Mouse (Mus musculus) neural tube, embryonic 14.5 days (tissue): Measurements from ENCODE around the gene Zfp715. TPM values are rescaled to one million over a fixed set of nuclear protein-coding genes. Genes with fewer than 3 reads are reported as not detected.
"Not testable (repeated sequence)": the region's sequence is repeated elsewhere in the genome, so short reads cannot be mapped to it uniquely, and the experiment has no call there.

Experiments
- ATAC-seq: fragments of 200-750 bp; cut with Nextera tagmentation; 2 replicates; pipeline ENCODE4 v1.8.0; 2017; ENCODE audit warnings: low read depth, mild to moderate bottlenecking, moderate TSS enrichment, moderate library complexity
- H3K27ac ChIP-seq: fragments of 300-500 bp; sonication (generic); 2 replicates; pipeline ENCODE4 v1.5.1; 2014; ENCODE audit warnings: low read depth, mild to moderate bottlenecking, control low read depth, low read length, moderate library complexity, mixed read lengths
- H3K27me3 ChIP-seq: fragments of 300-500 bp; sonication (generic); 2 replicates; pipeline ENCODE4 v1.6.1; 2014; ENCODE audit warnings: low read length; ENCODE audit not compliant: control insufficient read depth, insufficient read depth
- H3K36me3 ChIP-seq: fragments of 300-500 bp; sonication (generic); 2 replicates; pipeline ENCODE4 v1.6.1; 2014; ENCODE audit warnings: low read length, mixed read lengths; ENCODE audit not compliant: control insufficient read depth, insufficient read depth
- H3K4me1 ChIP-seq: fragments of 300-500 bp; sonication (generic); 2 replicates; pipeline ENCODE4 v1.6.1; 2014; ENCODE audit warnings: low read length; ENCODE audit not compliant: control insufficient read depth, insufficient read depth
- H3K4me2 ChIP-seq: fragments of 300-500 bp; sonication (generic); 2 replicates; pipeline ENCODE4 v1.6.1; 2014; ENCODE audit warnings: mild to moderate bottlenecking, low read depth, low read length, control low read depth
- H3K4me3 ChIP-seq: fragments of 300-500 bp; sonication (generic); 2 replicates; pipeline ENCODE4 v1.5.1; 2014; ENCODE audit warnings: low read depth, low read length, control low read depth, mixed read lengths
- H3K9ac ChIP-seq: fragments of 300-500 bp; sonication (generic); replicated peaks from 2 replicates; pipeline ENCODE4 v1.6.1; 2014; ENCODE audit warnings: low read depth, mild to moderate bottlenecking, control low read depth, low read length, mixed read lengths
- H3K9me3 ChIP-seq: fragments of 300-500 bp; sonication (generic); 2 replicates; pipeline ENCODE4 v1.6.1; 2016; ENCODE audit warnings: low read length; ENCODE audit not compliant: control insufficient read depth
- WGBS: fragments of 180-500 bp; shearing (Covaris S2); extraction: QIAGEN DNeasy Blood & Tissue Kit; methylation state at CpG from one replicate; pipeline ENCODE4 v1.1.7; 2014; 5-methylcytosine and 5-hydroxymethylcytosine counted together
- polyA plus RNA-seq: library from polyadenylated mRNA; unstranded; fragments of >200 nt; fragmentation: Nextera tagmentation; extraction: Ambion mirVana; gene quantifications from 2 replicates; pipeline ENCODE4 v1.2.1, GENCODE M21; 2014

Gene Zfp715
- 24.6 and 25.4 TPM in 2 replicates for polyA plus RNA-seq

- ATAC-seq, result peak; percentile 97
- under 1% methylated on average over 33 of the region's 33 CpGs for WGBS
These were observed at the start of gene Zfp715 for GRCm38 (mm10) chr7:43313013-43313428. Gene Zfp715 (minus strand): TSS chr7:43313294.

DNA sequence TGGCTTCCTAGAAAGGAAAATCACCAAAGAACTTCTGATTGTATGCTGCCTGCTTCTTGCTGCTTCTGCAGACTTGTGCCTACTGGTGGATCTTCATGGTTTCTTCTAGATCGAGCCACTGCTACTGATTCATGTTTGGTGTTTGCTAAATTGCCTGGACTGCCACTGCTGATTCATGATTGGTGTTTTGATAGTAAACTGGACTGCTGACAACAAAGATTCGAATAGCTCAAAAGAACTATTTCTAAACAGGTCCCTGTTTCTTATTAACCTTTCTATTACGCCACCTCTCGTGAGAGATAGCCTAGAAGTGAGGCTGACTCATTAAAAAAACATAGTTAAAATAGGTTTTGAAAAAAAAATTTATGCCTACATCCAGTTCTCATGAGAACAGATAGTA, 48.9 kb upstream of the Zfp715 start:
- no peak for ATAC-seq

More at GRCm38 (mm10) chr7:43313013-43313428, at the start of gene Zfp715:
- Histone ChIP-seq H3K9me3 (no peaks in the 10 kb centered on the region), H3K27ac (peak within 1 kb of the TSS; percentile 83), H3K9ac (peak within 1 kb of the TSS; percentile 68), H3K4me2 (peak within 1 kb of the TSS; percentile 79), H3K4me1 (peaks cover 18% of the 10 kb centered on the region), H3K4me3 (peak within 1 kb of the TSS; percentile 63), H3K36me3 (peaks cover 9% of the 10 kb centered on the region; the same call in 1 of the 2 replicates), H3K27me3 (no peaks in the 10 kb centered on the region)

DNA sequence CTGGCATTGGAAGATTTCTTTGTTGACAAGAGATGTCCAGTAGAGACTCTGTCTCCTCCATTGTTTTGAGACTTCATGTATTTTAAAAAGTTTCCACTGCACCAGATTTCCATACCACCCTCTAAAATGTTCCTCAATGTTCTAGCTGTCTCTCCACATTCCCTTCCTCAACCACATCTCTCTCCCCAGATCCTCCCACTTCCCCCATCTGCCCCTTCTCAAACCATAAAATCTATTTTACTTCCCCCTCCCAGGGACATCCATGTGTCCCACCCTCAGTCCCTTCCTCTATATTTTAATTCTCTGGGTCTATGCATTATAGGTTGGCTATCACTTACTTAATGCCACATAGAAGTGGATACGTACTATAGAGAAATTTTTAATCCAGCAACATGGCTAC, 48.3 kb upstream of the Zfp715 start:
- Histone ChIP-seq H3K4me1 (no peaks in the 10 kb centered on the region), H3K27me3 (no peaks in the 10 kb centered on the region)
- WGBS, result 93% methylated on average over 1 of the region's 1 CpGs

More for the DNA sequence above, 48.9 kb upstream of the Zfp715 start:
- Histone ChIP-seq H3K4me3 (no peak overlapping the region), H3K4me2 (no peak overlapping the region), H3K9me3 (no peaks in the 10 kb centered on the region), H3K36me3 (no peaks in the 10 kb centered on the region), H3K27ac (no peak overlapping the region), H3K27me3 (no peaks in the 10 kb centered on the region), H3K9ac (no peak overlapping the region), H3K4me1 (no peaks in the 10 kb centered on the region)
- 80% methylated on average over 4 of the region's 4 CpGs for WGBS

GRCm38 (mm10) chr7:43358556-43358955, 45.5 kb upstream of the Zfp715 start:
- H3K36me3 ChIP-seq, result no peaks in the 10 kb centered on the region
- H3K4me1 ChIP-seq, result no peaks in the 10 kb centered on the region
- H3K27ac ChIP-seq, result no peak overlapping the region
- H3K9me3 ChIP-seq, result no peaks in the 10 kb centered on the region
- H3K27me3 ChIP-seq, result no peaks in the 10 kb centered on the region
- H3K9ac ChIP-seq, result no peak overlapping the region
- H3K4me3 ChIP-seq, result no peak overlapping the region
- no peak for ATAC-seq
- no peak overlapping the region for H3K4me2 ChIP-seq
- 87% methylated on average over 3 of the region's 3 CpGs for WGBS

More for the DNA sequence above, 48.3 kb upstream of the Zfp715 start:
- no peak overlapping the region for H3K27ac ChIP-seq
- no peaks in the 10 kb centered on the region for H3K9me3 ChIP-seq
- H3K4me2 ChIP-seq, result no peak overlapping the region
- ATAC-seq, result no peak
- H3K36me3 ChIP-seq, result no peaks in the 10 kb centered on the region
- H3K4me3 ChIP-seq, result no peak overlapping the region
- no peak overlapping the region for H3K9ac ChIP-seq

GRCm38 (mm10) chr7:43354893-43355835, 42.1 kb upstream of the Zfp715 start:
- Histone ChIP-seq H3K36me3 (no peaks in the 10 kb centered on the region), H3K4me3 (no peak overlapping the region), H3K9me3 (no peaks in the 10 kb centered on the region), H3K4me1 (no peaks in the 10 kb centered on the region), H3K4me2 (no peak overlapping the region), H3K9ac (no peak overlapping the region), H3K27me3 (no peaks in the 10 kb centered on the region), H3K27ac (no peak overlapping the region)
- ATAC-seq, result no peak
- WGBS, result 10% methylated on average over 12 of the region's 12 CpGs

GRCm38 (mm10) chr7:43353758-43354157, 40.7 kb upstream of the Zfp715 start:
- Histone ChIP-seq H3K27ac (no peak overlapping the region), H3K9ac (no peak overlapping the region), H3K9me3 (no peaks in the 10 kb centered on the region), H3K4me2 (no peak overlapping the region), H3K4me1 (no peaks in the 10 kb centered on the region), H3K36me3 (no peaks in the 10 kb centered on the region), H3K27me3 (no peaks in the 10 kb centered on the region), H3K4me3 (no peak overlapping the region)
- no peak for ATAC-seq
- WGBS, result 83% methylated on average over 4 of the region's 4 CpGs

GRCm38 (mm10) chr7:43353118-43353517, 40.0 kb upstream of the Zfp715 start:
- Histone ChIP-seq H3K4me1 (no peaks in the 10 kb centered on the region), H3K4me3 (no peak overlapping the region), H3K9me3 (no peaks in the 10 kb centered on the region), H3K4me2 (no peak overlapping the region), H3K9ac (no peak overlapping the region), H3K36me3 (no peaks in the 10 kb centered on the region), H3K27me3 (no peaks in the 10 kb centered on the region), H3K27ac (no peak overlapping the region)
- 75% methylated on average over 4 of the region's 4 CpGs for WGBS
- no peak for ATAC-seq

DNA sequence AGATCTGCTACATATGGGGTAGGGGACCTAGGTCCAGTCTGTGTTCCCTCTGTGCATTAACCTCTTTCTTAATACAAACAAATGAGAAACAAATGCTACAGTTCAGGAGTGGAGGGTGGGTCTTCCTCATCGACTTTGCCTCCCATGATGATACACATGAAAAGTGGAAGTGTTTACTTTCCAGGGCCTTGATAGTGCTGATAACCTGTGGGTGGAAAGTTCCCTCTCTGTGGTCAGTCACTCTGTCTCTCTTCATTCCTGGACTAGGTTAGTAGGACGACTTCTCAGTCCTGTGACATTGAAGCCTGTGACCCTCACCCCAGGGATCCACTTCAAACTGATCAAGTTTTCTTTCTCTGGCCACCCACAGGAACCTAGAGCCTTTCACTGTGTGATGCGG, 38.1 kb upstream of the Zfp715 start, which contains the start of gene Siglecf:
Siglecf (plus strand) TSS at position 188 of the 400 bp plus-strand sequence.
- H3K4me2 ChIP-seq, result no peak within 1 kb of the TSS
- H3K4me1 ChIP-seq, result no peaks in the 10 kb centered on the region
- H3K4me3 ChIP-seq, result no peak within 1 kb of the TSS
- H3K36me3 ChIP-seq, result no peaks in the 10 kb centered on the region
- no peaks in the 10 kb centered on the region for H3K9me3 ChIP-seq
- no peaks in the 10 kb centered on the region for H3K27me3 ChIP-seq
- no peak within 1 kb of the TSS for H3K9ac ChIP-seq
- no peak for ATAC-seq
- 74% methylated on average over 3 of the region's 3 CpGs for WGBS
- no peak within 1 kb of the TSS for H3K27ac ChIP-seq

DNA sequence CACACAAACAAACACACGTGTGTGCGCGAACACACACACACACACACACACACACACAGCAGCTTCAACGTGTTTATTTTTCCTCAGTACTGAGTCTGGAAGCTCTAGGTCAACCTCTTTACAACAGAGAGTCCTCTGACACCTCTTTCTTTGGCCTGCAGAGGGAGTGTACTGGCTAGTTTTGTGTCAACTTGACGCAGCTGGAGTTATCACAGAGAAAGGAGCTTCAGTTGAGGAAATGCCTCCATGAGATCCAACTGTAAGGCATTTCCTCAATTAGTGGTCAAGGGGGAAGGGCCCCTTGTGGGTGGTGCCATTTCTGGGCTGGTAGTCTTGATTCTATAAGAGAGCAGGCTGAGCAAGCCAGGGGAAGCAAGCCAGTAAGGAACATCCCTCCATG, 36.5 kb upstream of the Zfp715 start:
- not testable (repeated sequence) for H3K4me1 ChIP-seq, ATAC-seq, H3K27me3 ChIP-seq, H3K4me3 ChIP-seq, H3K36me3 ChIP-seq, H3K9me3 ChIP-seq, H3K27ac ChIP-seq, H3K4me2 ChIP-seq, H3K9ac ChIP-seq
- 73% methylated on average over 5 of the region's 5 CpGs for WGBS
